In the genomic region with DNA sequence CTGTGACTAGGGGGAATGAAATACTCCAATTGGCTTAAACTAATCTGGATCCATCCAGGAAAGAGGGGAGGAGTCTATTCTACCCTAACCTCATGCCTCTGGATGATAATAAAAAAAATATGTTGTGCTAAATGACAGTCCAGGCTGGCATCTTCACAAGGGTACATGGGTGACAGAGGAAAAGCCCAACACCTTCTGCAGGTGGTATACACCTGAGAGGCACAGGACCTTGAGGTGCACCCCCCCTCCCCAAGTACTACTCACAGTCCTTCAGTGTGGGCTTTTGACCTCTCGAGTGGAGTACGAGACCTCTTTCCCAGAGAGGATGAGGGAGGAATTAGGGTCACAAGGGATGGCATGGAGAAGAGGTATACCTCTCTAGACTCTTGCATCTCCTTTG, we compare ENCODE assay signal across 16 mouse cellular contexts.
"Had no signal": no experiment of that assay in that cellular context is flagged by ENCODE, and none has a peak within 500 bp of the region (broad histone marks: within the 10 kb centered on the region; RNA-seq: fewer than 3 reads in every experiment).

No protein-coding gene starts in this region.

- H3K36me3 ChIP-seq: neural tube, embryonic 12.5 days; neural tube, embryonic 13.5 days; neural tube, embryonic 15.5 days had no signal

- H3K4me2 ChIP-seq: neural tube, embryonic 12.5 days; neural tube, embryonic 13.5 days; neural tube, embryonic 15.5 days; stomach, embryonic 15.5 days had no signal

- H3K4me3 ChIP-seq: neural tube, embryonic 12.5 days; neural tube, embryonic 13.5 days; neural tube, embryonic 15.5 days; stomach, embryonic 15.5 days had no signal

- DNase-seq: retina, postnatal 1 day; right cerebral cortex, adult 18-20 months; right cerebral cortex, postnatal 14 days; right cerebral cortex, postnatal 25 days; right cerebral cortex, postnatal 4 days; spleen, adult 18-20 months; thymus, adult 18-20 months; thymus, adult 2 months; thymus, postnatal 14 days; thymus, postnatal 25 days; thymus, postnatal 36 days; thymus, postnatal 4 days had no signal

- H3K27me3 ChIP-seq: neural tube, embryonic 12.5 days; neural tube, embryonic 13.5 days; neural tube, embryonic 15.5 days; stomach, embryonic 15.5 days had no signal
